Mouse (Mus musculus): ENCODE data around the gene Kcnk3.

DNA sequence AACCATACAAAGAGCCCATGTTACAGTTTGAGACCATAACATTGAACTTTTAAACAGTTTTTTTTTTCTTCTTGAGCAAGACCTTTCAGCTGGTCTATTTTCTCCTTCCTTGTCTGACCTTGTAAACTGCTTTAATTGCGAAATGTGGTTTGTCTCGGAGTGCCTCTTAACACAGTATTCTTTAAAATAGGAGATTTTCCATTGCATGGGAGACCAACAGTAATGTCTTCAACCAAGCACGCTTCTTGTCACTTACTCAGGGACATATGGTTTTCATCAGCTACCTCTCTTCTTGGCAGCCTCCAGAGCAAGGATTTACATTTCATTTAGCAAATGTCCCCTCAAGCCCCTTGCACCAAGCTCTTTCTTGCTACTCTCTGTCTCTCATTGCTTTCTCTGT is 31.7 kb upstream of the Kcnk3 start:
- TF ChIP-seq CTCF (IDR thresholded peaks at IDR 0.05; ENCODE audit: insufficient read depth, low read depth, low read length) (no peak), POLR2A (IDR thresholded peaks at IDR 0.05; ENCODE audit: insufficient read depth, low read depth, low read length) (no peak)
